Mouse (Mus musculus): ENCODE results near the gene Acap2.

DNA sequence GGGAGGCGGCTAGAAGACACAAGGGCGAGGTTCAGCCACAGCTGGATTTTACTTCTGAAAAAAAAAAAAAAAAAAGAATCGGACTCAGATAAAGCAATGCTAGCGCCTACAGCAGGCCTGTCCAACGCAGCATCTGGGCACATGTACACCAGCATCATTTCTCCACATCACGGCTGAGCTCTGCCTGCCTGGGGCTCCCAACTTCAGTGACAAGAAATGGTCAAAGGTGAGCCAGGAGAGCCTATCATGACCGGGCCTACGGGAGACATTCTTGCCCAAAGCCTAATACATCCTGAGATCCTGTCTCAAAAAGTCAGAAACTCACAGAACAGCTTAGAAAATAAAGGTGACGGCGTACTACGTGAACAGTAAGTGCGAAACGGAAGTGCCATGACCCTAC, 140.3 kb downstream of the Acap2 start:
- TF ChIP-seq CTCF (IDR thresholded peaks at IDR 0.05; ENCODE audit: low read depth, low read length) (no peak), POLR2A (IDR thresholded peaks at IDR 0.05; ENCODE audit: borderline replicate concordance, low read depth, low read length) (no peak)

Data from bone marrow macrophage, adult 2 months (primary cell).